Mouse (Mus musculus): Measurements from ENCODE around the gene Gm43191. TPM values are rescaled to one million over a fixed set of nuclear protein-coding genes. Genes with fewer than 3 reads are reported as not detected.

Gm43191 gene
- polyA plus RNA-seq, 2 experiments, result not detected

DNA sequence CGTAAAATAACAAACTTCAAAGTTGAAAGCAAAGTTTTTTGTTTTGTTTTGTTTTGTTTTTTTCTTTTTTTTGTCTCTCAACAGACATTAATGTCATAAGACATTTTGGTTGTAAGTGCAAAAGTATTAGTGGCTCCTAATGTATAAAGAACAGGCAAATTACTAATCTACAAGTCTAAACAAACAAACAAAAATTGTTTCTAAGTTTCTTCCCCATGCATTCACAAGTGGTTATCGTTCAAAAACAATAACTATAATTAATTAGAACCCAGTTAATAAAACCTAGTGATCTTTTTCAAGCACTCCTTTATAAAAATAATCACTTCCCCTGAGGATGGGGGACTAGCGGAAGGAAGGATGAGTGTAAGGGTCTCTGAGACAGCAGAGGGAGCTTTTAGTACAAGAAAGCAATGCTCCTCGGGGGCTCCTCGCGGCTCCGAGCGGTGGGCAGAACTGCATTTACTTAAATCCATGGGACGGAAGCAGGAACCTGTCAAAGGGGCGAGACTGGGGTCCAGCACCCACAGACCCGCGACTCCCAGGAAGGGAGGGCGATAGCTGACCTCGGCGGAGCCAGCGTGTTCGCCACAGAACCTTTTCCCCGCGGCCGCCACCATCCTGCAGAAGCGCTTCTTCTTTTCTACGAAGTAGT, 86.9 kb downstream of the Gm43191 start:
- TF ChIP-seq POLR2A (IDR thresholded peaks at IDR 0.05; ENCODE audit: borderline replicate concordance, extremely low read depth, insufficient read depth, insufficient read length), result no peak
- Histone ChIP-seq H3K9ac (ENCODE audit: low read depth, low read length, severe bottlenecking) (peak overlapping the region; percentile 65), H3K27ac (replicated peaks; ENCODE audit: low read depth, low read length) (peak overlapping the region; percentile 79), H3K4me1 (ENCODE audit: control insufficient read depth, insufficient read depth, low read length) (0 out of 2 replicates have a peak, but pooled peaks cover 2% of the 10 kb centered on the region), H3K4me2 (replicated peaks; ENCODE audit: low read depth, low read length, severe bottlenecking) (peak overlapping the region; percentile 48), H3K36me3 (ENCODE audit: control insufficient read depth, insufficient read depth, low read length) (peaks cover 27% of the 10 kb centered on the region), H3K27me3 (ENCODE audit: control insufficient read depth, insufficient read depth, low read length) (no peaks in the 10 kb centered on the region), H3K4me3 (replicated peaks; ENCODE audit: low read length) (peak overlapping the region; percentile 66), H3K9me3 (ENCODE audit: control insufficient read depth, low read length) (no peaks in the 10 kb centered on the region)
- peak; percentile 64 for ATAC-seq (ENCODE audit: low FRiP score, low read depth)
- peak; percentile 58 for DNase-seq (ENCODE audit: low spot score)
- WGBS, result 1% methylated on average over 22 of the region's 22 CpGs

Other genes with a start within 250 kb of the Gm43191 start
- 47.6 and 57.5 TPM in 2 replicates for gene Rtca, start 173.1 kb downstream of the Gm43191 start, polyA plus RNA-seq (2012; rRNA removed)
- 67.9 and 68.6 TPM in 2 replicates for gene Rtca, start 173.1 kb downstream of the Gm43191 start, polyA plus RNA-seq (2014; fragmentation: Nextera tagmentation; extraction: Ambion mirVana)
- gene Dbt, start 168.2 kb downstream of the Gm43191 start, polyA plus RNA-seq (2012; rRNA removed), result 11.8 and 16.1 TPM in 2 replicates
- 10.5 and 10.6 TPM in 2 replicates for gene Dbt, start 168.2 kb downstream of the Gm43191 start, polyA plus RNA-seq (2014; fragmentation: Nextera tagmentation; extraction: Ambion mirVana)
- gene Lrrc39, start 118.3 kb downstream of the Gm43191 start, polyA plus RNA-seq (2012; rRNA removed), result 0.83 and 1.0 TPM in 2 replicates
- gene Lrrc39, start 118.3 kb downstream of the Gm43191 start, polyA plus RNA-seq (2014; fragmentation: Nextera tagmentation; extraction: Ambion mirVana), result 1.1 TPM in 2 replicates
- gene Sass6, start 86.3 kb downstream of the Gm43191 start, polyA plus RNA-seq (2012; rRNA removed), result 8.9 and 11.6 TPM in 2 replicates
- 15.7 and 17.2 TPM in 2 replicates for gene Sass6, start 86.3 kb downstream of the Gm43191 start, polyA plus RNA-seq (2014; fragmentation: Nextera tagmentation; extraction: Ambion mirVana)
- 27.7 and 34.9 TPM in 2 replicates for gene Trmt13, start 66.7 kb downstream of the Gm43191 start, polyA plus RNA-seq (2012; rRNA removed)
- gene Trmt13, start 66.7 kb downstream of the Gm43191 start, polyA plus RNA-seq (2014; fragmentation: Nextera tagmentation; extraction: Ambion mirVana), result 25.8 and 25.9 TPM in 2 replicates
- gene Mfsd14a, start 18.6 kb downstream of the Gm43191 start, polyA plus RNA-seq (2012; rRNA removed), result 43.3 and 46.3 TPM in 2 replicates
- gene Mfsd14a, start 18.6 kb downstream of the Gm43191 start, polyA plus RNA-seq (2014; fragmentation: Nextera tagmentation; extraction: Ambion mirVana), result 80.5 and 84.6 TPM in 2 replicates
- 20.7 and 23.3 TPM in 2 replicates for gene Slc35a3, start 31.6 kb upstream of the Gm43191 start, polyA plus RNA-seq (2012; rRNA removed)
- gene Slc35a3, start 31.6 kb upstream of the Gm43191 start, polyA plus RNA-seq (2014; fragmentation: Nextera tagmentation; extraction: Ambion mirVana), result 9.6 and 10.8 TPM in 2 replicates
- 16.0 and 18.0 TPM in 2 replicates for gene Agl, start 126.9 kb upstream of the Gm43191 start, polyA plus RNA-seq (2012; rRNA removed)
- 25.1 and 26.9 TPM in 2 replicates for gene Agl, start 126.9 kb upstream of the Gm43191 start, polyA plus RNA-seq (2014; fragmentation: Nextera tagmentation; extraction: Ambion mirVana)
- gene Frrs1, start 178.2 kb upstream of the Gm43191 start, polyA plus RNA-seq (2012; rRNA removed), result 6.4 and 8.2 TPM in 2 replicates
- 12.4 and 13.2 TPM in 2 replicates for gene Frrs1, start 178.2 kb upstream of the Gm43191 start, polyA plus RNA-seq (2014; fragmentation: Nextera tagmentation; extraction: Ambion mirVana)